Mouse (Mus musculus): ENCODE results near the gene G2e3.

GRCm38 (mm10) chr12:51337014-51337413 is 10.8 kb upstream of the G2e3 start:
- TF ChIP-seq POLR2A (IDR thresholded peaks at IDR 0.05; ENCODE audit: borderline replicate concordance, control insufficient read depth, low read depth, low read length) = no peak
- TF ChIP-seq CTCF (IDR thresholded peaks at IDR 0.05; ENCODE audit: control insufficient read depth, insufficient read depth, low read length) = no peak

Data from bone marrow, adult 2 months (tissue).